Mouse (Mus musculus) ES-CJ7 (cell line): Measurements from ENCODE around the gene Gm15319.
"Not testable (repeated sequence)": the region's sequence is repeated elsewhere in the genome, so short reads cannot be mapped to it uniquely, and the experiment has no call there.

Source experiments
- DNase-seq: peaks from one replicate; pipeline ENCODE4 v3.0.0; 2011; ENCODE audit warnings: low read depth, low spot score

The Gm15319 gene

DNA sequence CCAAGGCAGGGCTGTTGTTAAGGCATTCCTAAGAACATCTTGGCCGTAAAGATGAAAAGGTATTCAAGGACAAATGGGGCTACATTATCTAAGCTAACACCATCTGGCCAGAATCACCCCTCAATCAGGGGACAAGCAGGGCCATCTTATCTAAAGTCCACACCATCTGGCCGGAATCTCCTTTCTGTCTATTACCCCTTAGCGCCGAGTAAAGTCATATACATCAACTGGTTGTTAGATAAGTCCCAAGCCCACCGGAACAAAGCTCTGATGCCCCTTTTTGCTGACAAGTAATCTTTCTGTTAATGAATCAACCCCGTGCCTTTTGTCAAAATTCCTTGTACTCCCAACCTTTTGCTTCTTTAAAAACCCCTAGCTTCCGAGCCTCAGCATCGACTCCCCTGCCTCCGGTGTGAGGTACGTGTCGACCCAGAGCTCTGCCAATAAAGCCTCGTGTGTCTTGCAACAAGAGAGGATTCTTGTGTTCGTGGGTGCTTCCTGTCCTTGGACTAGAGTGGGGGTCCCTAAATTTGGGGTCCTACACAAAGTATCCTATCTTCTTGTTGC lies 65.0 kb downstream of the Gm15319 start:
- peak; percentile 66 for DNase-seq

DNA sequence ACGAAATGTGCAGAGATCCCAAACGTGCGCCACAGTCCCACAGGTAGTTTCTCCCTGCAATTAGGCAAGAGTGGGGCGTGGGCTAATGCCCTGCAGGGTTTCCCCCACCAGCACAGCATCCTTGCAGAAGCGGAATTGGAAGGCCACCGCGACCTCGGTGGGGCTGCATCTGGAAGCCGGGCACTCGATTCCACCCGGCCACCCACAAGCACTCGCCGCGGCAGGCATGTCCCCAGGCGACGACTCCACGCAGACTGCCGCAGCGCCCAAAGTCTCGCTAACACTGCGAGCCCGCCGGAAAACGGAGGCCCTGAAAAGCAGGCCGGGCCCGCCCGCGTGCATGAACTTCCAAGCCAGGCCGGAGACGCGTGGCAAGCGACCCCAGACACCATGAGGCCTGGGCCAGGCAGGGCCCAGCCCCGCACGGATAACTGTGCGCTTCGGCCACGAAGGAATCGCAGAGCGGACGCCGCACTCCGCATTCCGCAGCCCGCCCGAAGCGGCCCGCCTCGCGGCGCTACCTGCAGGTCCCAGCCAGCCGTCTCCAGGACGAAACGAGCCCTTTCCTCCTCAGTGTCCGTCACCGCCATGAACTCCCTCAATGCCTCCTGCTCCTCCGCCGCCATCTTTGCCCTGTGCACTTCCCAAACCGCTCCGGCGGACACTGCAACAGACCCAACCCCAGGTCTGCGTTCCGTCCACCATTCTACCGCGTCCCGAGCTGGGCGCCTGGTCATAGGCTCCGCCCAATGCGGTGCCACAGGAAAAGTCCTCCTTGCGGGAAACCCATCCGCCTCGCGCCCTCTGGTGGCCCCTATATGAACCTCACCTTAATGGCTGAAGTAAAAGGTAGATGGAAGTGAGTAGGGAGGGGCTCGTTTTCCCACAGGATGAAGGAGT lies 66.0 kb downstream of the Gm15319 start:
- peak; percentile 96 for DNase-seq

DNA sequence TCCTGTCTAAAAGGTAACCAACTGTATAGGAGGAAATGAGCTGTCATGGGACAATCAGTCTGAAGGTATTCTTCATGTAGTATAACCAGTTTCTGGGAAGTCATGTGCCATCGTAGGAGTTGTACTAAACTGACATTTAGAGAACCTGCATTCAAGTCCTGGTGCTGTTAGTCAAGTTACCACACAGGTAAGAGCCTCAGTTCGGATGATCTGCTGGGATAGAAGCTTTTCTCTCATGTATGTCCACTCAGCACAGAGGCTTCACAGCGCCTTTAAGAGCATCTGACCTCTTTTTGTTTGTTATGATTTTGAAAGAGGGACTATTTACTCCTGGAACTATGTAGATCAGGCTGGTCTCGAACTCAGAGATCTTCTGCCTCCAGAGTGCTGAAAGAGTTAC lies 67.1 kb downstream of the Gm15319 start:
- DNase-seq = not testable (repeated sequence)

DNA sequence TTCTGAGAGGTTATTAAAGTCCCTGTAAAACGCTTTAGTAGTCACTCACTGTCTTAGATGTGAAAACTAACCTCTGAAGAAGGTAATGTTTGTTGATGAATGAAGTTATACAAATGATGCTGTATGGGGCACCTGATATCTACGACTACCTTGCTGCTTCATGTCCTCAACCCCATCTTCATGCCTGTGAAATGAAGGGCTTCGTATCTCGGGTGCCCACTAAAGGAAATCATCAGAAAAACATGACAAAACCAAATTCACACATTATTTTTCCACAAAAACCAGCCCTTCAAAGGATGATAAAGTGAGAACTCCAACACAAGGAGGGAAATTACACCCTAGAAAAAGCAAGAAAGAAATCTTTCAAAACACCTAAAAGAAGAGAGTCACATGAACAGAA lies 68.2 kb downstream of the Gm15319 start:
- DNase-seq = not testable (repeated sequence)

DNA sequence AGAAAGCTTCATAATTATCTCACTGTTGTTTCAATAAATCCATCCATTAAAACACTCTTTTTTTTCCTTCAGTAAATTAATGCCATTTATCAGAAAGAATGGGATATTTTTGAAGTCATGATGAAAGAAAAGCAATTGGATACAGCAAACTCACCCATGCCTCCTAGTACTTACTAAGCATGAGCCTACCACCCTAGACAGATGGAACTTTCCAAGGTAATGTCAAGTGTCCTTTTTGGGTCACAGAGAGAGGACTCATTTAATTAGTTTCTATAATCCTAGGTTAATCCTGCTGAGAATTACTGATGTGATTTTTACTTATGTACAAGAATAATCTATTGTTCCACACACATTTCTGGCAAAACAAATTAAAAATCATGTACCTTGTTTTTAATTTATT lies 69.0 kb downstream of the Gm15319 start:
- not testable (repeated sequence) for DNase-seq

DNA sequence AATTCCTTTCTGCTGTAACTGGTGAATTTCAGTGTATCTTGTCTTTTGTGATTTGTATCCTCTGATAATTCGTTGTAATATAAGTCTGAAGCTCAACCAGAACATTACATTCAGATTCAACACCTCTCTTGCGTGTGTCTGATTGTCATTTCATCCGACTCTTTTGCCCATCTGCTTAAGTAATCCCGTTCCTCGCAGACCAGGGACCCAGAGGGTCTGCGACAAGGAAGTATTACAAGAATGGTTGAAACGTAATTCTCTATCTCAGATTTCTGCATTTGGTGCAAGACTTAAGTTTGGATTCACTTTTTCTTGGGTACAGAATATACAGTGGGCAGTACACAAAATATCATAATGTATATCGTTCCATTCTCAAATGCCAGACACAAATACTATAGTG lies 73.0 kb downstream of the Gm15319 start:
- not testable (repeated sequence) for DNase-seq

DNA sequence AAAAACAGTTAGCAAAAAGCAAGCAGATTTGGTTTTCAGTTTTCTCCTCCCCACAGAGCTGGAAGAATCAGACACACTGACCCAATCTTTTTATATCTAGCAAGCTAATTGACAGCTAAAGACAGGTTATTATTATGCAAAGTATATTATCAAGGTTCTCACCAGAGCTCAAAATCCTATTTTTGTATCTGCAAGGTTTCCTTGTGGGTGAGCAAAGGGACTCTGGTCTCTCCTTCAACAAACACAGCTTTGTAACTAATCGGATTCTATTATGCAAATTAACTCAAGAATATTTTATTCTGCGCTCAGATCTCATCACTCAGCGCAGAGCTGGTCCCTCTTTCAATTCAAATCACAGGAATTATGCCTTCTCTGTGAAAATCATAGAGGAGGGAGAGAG lies 74.1 kb downstream of the Gm15319 start:
- not testable (repeated sequence) for DNase-seq

DNA sequence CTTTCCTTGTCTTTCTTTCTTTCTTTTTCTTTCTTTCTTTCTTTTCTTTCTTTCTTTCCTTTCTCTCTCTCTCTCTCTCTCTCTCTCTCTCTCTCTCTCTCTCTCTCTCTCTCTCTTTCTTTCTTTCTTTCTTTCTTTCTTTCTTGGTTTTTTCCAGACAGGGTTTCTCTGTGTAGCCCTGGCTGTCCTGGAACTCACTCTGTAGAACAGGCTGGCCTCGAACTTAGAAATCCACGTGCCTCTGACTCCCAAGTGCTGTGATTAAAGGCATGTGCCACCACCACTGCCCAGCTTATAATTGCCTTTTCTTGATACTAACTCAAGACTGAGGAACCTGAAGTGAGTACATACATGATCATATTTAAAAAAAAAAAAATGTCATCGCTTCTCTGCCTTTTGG lies 75.3 kb downstream of the Gm15319 start:
- not testable (repeated sequence) for DNase-seq
